Mouse (Mus musculus) spleen, adult 2 months (tissue): Measurements from ENCODE around the gene Ap3s2. TPM values are rescaled to one million over a fixed set of nuclear protein-coding genes. Genes with fewer than 3 reads are reported as not detected.

Source experiments
- DNase-seq, 2 experiments: peaks; one replicate each; pipeline versions ENCODE4 v3.0.0 to v3.0.0-alpha.2; 2012 to 2021; ENCODE audit warnings: low spot score in 2 of 2, low read depth in 1 of 2
- H3K27ac ChIP-seq: fragments of 200-500 bp; 2 replicates; pipeline ENCODE4 v1.5.1; 2012; ENCODE audit warnings: low read length, inconsistent platforms; ENCODE audit not compliant: insufficient read depth
- H3K27me3 ChIP-seq: fragments of 200-500 bp; 2 replicates; pipeline ENCODE4 v1.6.1; 2012; ENCODE audit warnings: mild to moderate bottlenecking, moderate library complexity, low read length, inconsistent platforms; ENCODE audit not compliant: control insufficient read depth, insufficient read depth
- H3K36me3 ChIP-seq: fragments of 200-500 bp; 2 replicates; pipeline ENCODE4 v1.6.1; 2012; ENCODE audit warnings: mild to moderate bottlenecking, low read length, inconsistent platforms; ENCODE audit not compliant: control insufficient read depth, insufficient read depth
- H3K4me1 ChIP-seq: fragments of 200-500 bp; 2 replicates; pipeline ENCODE4 v1.6.1; 2011; ENCODE audit warnings: inconsistent platforms; ENCODE audit not compliant: control insufficient read depth, insufficient read depth, insufficient read length
- H3K4me3 ChIP-seq: fragments of 200-500 bp; 2 replicates; pipeline ENCODE4 v1.5.1; 2011; ENCODE audit warnings: mild to moderate bottlenecking, inconsistent platforms; ENCODE audit not compliant: insufficient read depth, insufficient read length; ENCODE audit errors: extremely low read depth
- CTCF ChIP-seq: fragments of 200-500 bp; IDR thresholded peaks from 2 replicates; pipeline ENCODE4 v1.5.1; 2011; ENCODE audit warnings: mild to moderate bottlenecking, inconsistent platforms; ENCODE audit not compliant: insufficient read depth, insufficient read length, insufficient replicate concordance; ENCODE audit errors: extremely low read depth
- POLR2A ChIP-seq: fragments of 200-500 bp; IDR thresholded peaks from 2 replicates; pipeline ENCODE4 v1.6.1; 2011; ENCODE audit warnings: low read depth, low read length, inconsistent platforms
- WGBS: fragments of 180-500 bp; shearing (Covaris S2); methylation state at CpG from one replicate; pipeline ENCODE4 v1.1.7; 2018; 5-methylcytosine and 5-hydroxymethylcytosine counted together
- polyA plus RNA-seq: library from polyadenylated mRNA; depleted of rRNA; stranded (reverse); fragments of >200 nt; gene quantifications from 2 replicates; pipeline ENCODE4 v1.2.3, GENCODE M21; 2012; rRNA removed

Gene Ap3s2
- polyA plus RNA-seq = 8.3 and 9.3 TPM in 2 replicates

GRCm38 (mm10) chr7:79920344-79920983, at the start of gene Ap3s2:
Gene Ap3s2 (minus strand): TSS chr7:79920649.
- under 1% methylated on average over 34 of the region's 34 CpGs for WGBS

GRCm38 (mm10) chr7:79968326-79968725, 47.9 kb upstream of the Ap3s2 start:
- WGBS = 87% methylated on average over 6 of the region's 6 CpGs
- Histone ChIP-seq H3K36me3 (no peaks in the 10 kb centered on the region), H3K4me3 (no peak overlapping the region), H3K27me3 (no peaks in the 10 kb centered on the region), H3K27ac (no peak overlapping the region), H3K4me1 (no peaks in the 10 kb centered on the region)
- TF ChIP-seq POLR2A = no peak
- no peak for TF ChIP-seq CTCF
- no peak for DNase-seq

More at GRCm38 (mm10) chr7:79920344-79920983, at the start of gene Ap3s2:
- TF ChIP-seq CTCF = no peak
- TF ChIP-seq POLR2A = peak; percentile 27; the same call in 1 of the 2 replicates
- DNase-seq = peak; percentile 73 to 79
- Histone ChIP-seq H3K4me1 (peaks cover 2% of the 10 kb centered on the region; the same call in 1 of the 2 replicates), H3K4me3 (peak within 1 kb of the TSS; percentile 67), H3K27me3 (no peaks in the 10 kb centered on the region), H3K27ac (no peak within 1 kb of the TSS), H3K36me3 (0 out of 2 replicates have a peak, but pooled peaks cover 2% of the 10 kb centered on the region)

GRCm38 (mm10) chr7:79961600-79961999, 41.2 kb upstream of the Ap3s2 start:
- no peaks in the 10 kb centered on the region for H3K36me3 ChIP-seq
- H3K4me1 ChIP-seq = no peaks in the 10 kb centered on the region; the same call in 1 of the 2 replicates
- H3K4me3 ChIP-seq = no peak overlapping the region
- H3K27me3 ChIP-seq = no peaks in the 10 kb centered on the region
- TF ChIP-seq CTCF = no peak
- no peak for TF ChIP-seq POLR2A
- no peak overlapping the region for H3K27ac ChIP-seq
- no peak for DNase-seq
- 72% methylated on average over 1 of the region's 1 CpGs for WGBS

- no peaks in the 10 kb centered on the region for H3K27me3 ChIP-seq
- no peaks in the 10 kb centered on the region for H3K36me3 ChIP-seq
- no peak overlapping the region for H3K4me3 ChIP-seq
- DNase-seq = no peak
- no peak overlapping the region for H3K27ac ChIP-seq
- no peak for TF ChIP-seq POLR2A
- no peak for TF ChIP-seq CTCF
- WGBS = 81% methylated on average over 1 of the region's 1 CpGs
- H3K4me1 ChIP-seq = no peaks in the 10 kb centered on the region; the same call in 1 of the 2 replicates
These were observed 35.7 kb upstream of the Ap3s2 start for GRCm38 (mm10) chr7:79956131-79956530.

- H3K4me1 ChIP-seq = no peaks in the 10 kb centered on the region; the same call in 1 of the 2 replicates
- WGBS = 95% methylated on average over 1 of the region's 1 CpGs
- H3K36me3 ChIP-seq = no peaks in the 10 kb centered on the region
- no peak overlapping the region for H3K4me3 ChIP-seq
- TF ChIP-seq POLR2A (no peak), CTCF (no peak)
- no peak for DNase-seq
- no peak overlapping the region for H3K27ac ChIP-seq
- H3K27me3 ChIP-seq = no peaks in the 10 kb centered on the region
These were observed 34.4 kb upstream of the Ap3s2 start for GRCm38 (mm10) chr7:79954890-79955289.

GRCm38 (mm10) chr7:79951038-79951437, 30.6 kb upstream of the Ap3s2 start:
- TF ChIP-seq POLR2A (no peak), CTCF (no peak)
- no peak overlapping the region for H3K4me3 ChIP-seq
- H3K27ac ChIP-seq = no peak overlapping the region
- no peaks in the 10 kb centered on the region for H3K36me3 ChIP-seq
- H3K27me3 ChIP-seq = no peaks in the 10 kb centered on the region
- 89% methylated on average over 3 of the region's 3 CpGs for WGBS
- no peak for DNase-seq
- H3K4me1 ChIP-seq = no peaks in the 10 kb centered on the region

GRCm38 (mm10) chr7:79950236-79950635, 29.8 kb upstream of the Ap3s2 start:
- DNase-seq = no peak
- H3K36me3 ChIP-seq = no peaks in the 10 kb centered on the region
- H3K4me3 ChIP-seq = no peak overlapping the region
- TF ChIP-seq POLR2A (no peak), CTCF (no peak)
- no peaks in the 10 kb centered on the region for H3K27me3 ChIP-seq
- no peaks in the 10 kb centered on the region for H3K4me1 ChIP-seq
- 29% methylated on average over 6 of the region's 6 CpGs for WGBS
- no peak overlapping the region for H3K27ac ChIP-seq
